ENCODE assay signal across 8 mouse cellular contexts in genomic region chr4:140665760-140666159, GRCm38 (mm10). TPM values are rescaled to one million over a fixed set of nuclear protein-coding genes. Genes with fewer than 3 reads are reported as not detected.
DNase-seq lines count a peak whose midpoint lies in the region; ATAC-seq and TF ChIP-seq lines count a peak whose summit lies in the region.

Gene Arhgef10l, minus strand, starts transcription at chr4:140666012.

- no peaks in the 10 kb centered on the region for H3K36me3 ChIP-seq in ES-E14 (ENCODE audit: control insufficient read depth, insufficient read depth, low read length, poor library complexity, severe bottlenecking)
- no peaks in the 10 kb centered on the region for H3K36me3 ChIP-seq in forebrain, embryonic 12.5 days (replicated peaks)
- no peaks in the 10 kb centered on the region for H3K36me3 ChIP-seq in hindbrain, embryonic 13.5 days
- H3K36me3 ChIP-seq in midbrain, embryonic 16.5 days (ENCODE audit: control insufficient read depth, insufficient read depth, low read length), result no peaks in the 10 kb centered on the region

- no peak within 1 kb of the TSS for H3K4me3 ChIP-seq in ES-E14 (ENCODE audit: insufficient read depth in 1 of 2, low read depth in 1 of 2, low read length in 2 of 2, poor library complexity in 1 of 2, severe bottlenecking in 1 of 2)
- H3K4me3 ChIP-seq in forebrain, embryonic 12.5 days (replicated peaks), result no peak within 1 kb of the TSS
- no peak within 1 kb of the TSS for H3K4me3 ChIP-seq in hindbrain, embryonic 13.5 days
- H3K4me3 ChIP-seq in midbrain, embryonic 16.5 days (ENCODE audit: low read depth, low read length), result no peak within 1 kb of the TSS

- no peak within 1 kb of the TSS for H3K9ac ChIP-seq in ES-E14 (ENCODE audit: insufficient read depth, low read depth, low read length, poor library complexity, severe bottlenecking)
- no peak within 1 kb of the TSS for H3K9ac ChIP-seq in forebrain, embryonic 12.5 days
- no peak within 1 kb of the TSS for H3K9ac ChIP-seq in hindbrain, embryonic 13.5 days
- H3K9ac ChIP-seq in midbrain, embryonic 16.5 days (ENCODE audit: low read depth, low read length), result no peak within 1 kb of the TSS

- no peak within 1 kb of the TSS for H3K27ac ChIP-seq in ES-E14 (ENCODE audit: insufficient read depth, low read depth, low read length, poor library complexity, severe bottlenecking)
- H3K27ac ChIP-seq in forebrain, embryonic 12.5 days, result no peak within 1 kb of the TSS
- no peak within 1 kb of the TSS for H3K27ac ChIP-seq in hindbrain, embryonic 13.5 days
- no peak within 1 kb of the TSS for H3K27ac ChIP-seq in midbrain, embryonic 16.5 days (ENCODE audit: low read length)

- H3K4me2 ChIP-seq in forebrain, embryonic 12.5 days, result no peak within 1 kb of the TSS
- H3K4me2 ChIP-seq in hindbrain, embryonic 13.5 days, result no peak within 1 kb of the TSS
- H3K4me2 ChIP-seq in midbrain, embryonic 16.5 days (ENCODE audit: low read length), result no peak within 1 kb of the TSS

- 82% methylated on average over 11 of the region's 11 CpGs for WGBS in forebrain, embryonic 12.5 days
- 76% methylated on average over 11 of the region's 11 CpGs for WGBS in hindbrain, embryonic 13.5 days
- 83% methylated on average over 11 of the region's 11 CpGs for WGBS in midbrain, embryonic 16.5 days

- H3K4me1 ChIP-seq in ES-E14 (ENCODE audit: control insufficient read depth in 2 of 2, insufficient read depth in 2 of 2, low read length in 2 of 2, poor library complexity in 1 of 2), result peaks cover 3 to 28% of the 10 kb centered on the region in 2 experiments; a peak in 2 of 4 replicates
- peaks cover 17% of the 10 kb centered on the region for H3K4me1 ChIP-seq in forebrain, embryonic 12.5 days
- peaks cover 17% of the 10 kb centered on the region for H3K4me1 ChIP-seq in hindbrain, embryonic 13.5 days (replicated peaks)
- no peaks in the 10 kb centered on the region for H3K4me1 ChIP-seq in midbrain, embryonic 16.5 days (ENCODE audit: control insufficient read depth, insufficient read depth, low read length)

- no peaks in the 10 kb centered on the region for H3K9me3 ChIP-seq in ES-E14 (ENCODE audit: control insufficient read depth, insufficient read depth, low read depth, low read length)
- no peaks in the 10 kb centered on the region for H3K9me3 ChIP-seq in forebrain, embryonic 12.5 days
- H3K9me3 ChIP-seq in hindbrain, embryonic 13.5 days, result no peaks in the 10 kb centered on the region
- no peaks in the 10 kb centered on the region for H3K9me3 ChIP-seq in midbrain, embryonic 16.5 days (replicated peaks; ENCODE audit: control insufficient read depth, low read length, poor library complexity, severe bottlenecking)

- DNase-seq in ES-E14 (ENCODE audit: low read depth, low spot score), result no peak
- DNase-seq in adrenal gland, adult 2 months, result peak; percentile 86
- no peak for DNase-seq in left cerebral cortex, postnatal 14 days (ENCODE audit: low spot score in 2 of 2)
- no peak for DNase-seq in right cerebral cortex, postnatal 25 days

- in situ Hi-C loops in ES-E14 (cut with MboI; ENCODE audit: low sequenced_read_pairs in 2 of 2, unreplicated experiment in 2 of 2), result no loop called here

- ATAC-seq in forebrain, embryonic 12.5 days (ENCODE audit: low FRiP score), result no peak
- ATAC-seq in hindbrain, embryonic 13.5 days (ENCODE audit: low FRiP score), result no peak
- no peak for ATAC-seq in midbrain, embryonic 16.5 days
- ATAC-seq in frontal cortex, adult (ENCODE audit: low TSS enrichment), result no peak

- intact Hi-C loops in left cerebral cortex, postnatal 14 days (cut with DNase I), result no loop called here

- H3K27me3 ChIP-seq in forebrain, embryonic 12.5 days, result peaks cover 4% of the 10 kb centered on the region; the same call in 1 of the 2 replicates
- H3K27me3 ChIP-seq in hindbrain, embryonic 13.5 days, result no peaks in the 10 kb centered on the region
- no peaks in the 10 kb centered on the region for H3K27me3 ChIP-seq in midbrain, embryonic 16.5 days (ENCODE audit: control insufficient read depth, insufficient read depth, low read depth, low read length)

TF ChIP-seq in ES-E14, 5 proteins besides CTCF, POLR2A, EP300 and RAD21:
- TF ChIP-seq ZNF384 (IDR thresholded peaks at IDR 0.05; ENCODE audit: low read depth, low read length) (no peak), MAFK (IDR thresholded peaks at IDR 0.05; ENCODE audit: insufficient read depth, low read depth, low read length) (no peak), HCFC1 (IDR thresholded peaks at IDR 0.05; ENCODE audit: borderline replicate concordance, insufficient read depth, low read length) (no peak), CHD2 (IDR thresholded peaks at IDR 0.05; ENCODE audit: low read depth, low read length) (no peak), ZC3H11A (IDR thresholded peaks at IDR 0.05; ENCODE audit: borderline replicate concordance, low read depth, low read length) (no peak)
TF ChIP-seq in ES-E14: peak in this region for 0.

RNA-seq across cellular contexts. Expression of gene Arhgef10l, which starts in this region (rescaled TPM):
- total RNA-seq in ES-E14 (2012; rRNA removed), result 14.8 and 20.0 TPM in 2 replicates
- 10 to 100 TPM in 1 of 2 experiments, 1 to 10 TPM in 1; 7.5 to 30.8 TPM for total RNA-seq in adrenal gland, adult 2 months (2021)
- polyA plus RNA-seq in adrenal gland, adult 2 months (2012; rRNA removed), result 13.3 and 18.8 TPM in 2 replicates
- 26.1 and 31.1 TPM in 2 replicates for polyA plus RNA-seq in forebrain, embryonic 12.5 days (2016; fragmentation: Nextera tagmentation; extraction: Ambion mirVana)
- 23.2 and 23.8 TPM in 2 replicates for polyA plus RNA-seq in hindbrain, embryonic 13.5 days (2015; fragmentation: Nextera tagmentation; extraction: Ambion mirVana)
- 10 to 100 TPM; 44.3 to 53.6 TPM for total RNA-seq in left cerebral cortex, postnatal 14 days (2021)
- polyA plus RNA-seq in midbrain, embryonic 16.5 days (2015; fragmentation: Nextera tagmentation; extraction: Ambion mirVana), result 24.5 and 27.8 TPM in 2 replicates
